Mouse (Mus musculus) C2C12 (cell line): Measurements from ENCODE around the gene Arf1.

Experiments
- CTCF ChIP-seq: IDR thresholded peaks from one replicate; pipeline ENCODE4 v1.5.1; 2011; ENCODE audit not compliant: control insufficient read depth, insufficient read depth, insufficient read length
- MYOG ChIP-seq: IDR thresholded peaks from one replicate; pipeline ENCODE4 v1.6.1; 2011; ENCODE audit not compliant: control insufficient read depth, insufficient read length; ENCODE audit errors: extremely low read depth

DNA sequence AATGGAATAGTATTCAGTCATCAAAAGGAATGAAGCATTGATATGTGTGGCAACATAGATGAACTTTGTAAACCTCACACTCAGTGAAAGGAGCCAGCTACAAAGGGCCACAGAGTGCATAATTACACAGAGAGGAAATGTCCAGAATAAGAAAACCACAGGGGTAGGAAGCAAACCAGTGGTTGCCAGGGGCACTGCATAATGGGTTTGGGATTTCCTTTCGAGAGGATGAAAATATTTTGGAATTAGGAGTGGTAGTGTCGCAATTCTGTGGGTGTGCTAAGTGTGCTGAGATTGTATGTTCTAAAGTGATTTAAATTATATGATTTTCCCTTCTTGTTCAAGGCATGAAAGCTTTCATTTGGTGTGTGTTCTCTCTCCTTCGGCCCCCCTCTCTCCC, 46.1 kb upstream of the Arf1 start:
- no peak for TF ChIP-seq CTCF
- TF ChIP-seq MYOG = no peak
